Mouse (Mus musculus): ENCODE data around the gene Arsb. TPM values are rescaled to one million over a fixed set of nuclear protein-coding genes. Genes with fewer than 3 reads are reported as not detected.

The Arsb gene
- polyA plus RNA-seq, 1 experiment, result 9.2 TPM

GRCm38 (mm10) chr13:93899378-93900256 lies 128.2 kb downstream of the Arsb start:
- Histone ChIP-seq H3K27me3 (ENCODE audit: control insufficient read depth, insufficient read depth, insufficient read length) (no peaks in the 10 kb centered on the region), H3K4me3 (ENCODE audit: insufficient read depth, poor library complexity, severe bottlenecking) (no peak overlapping the region), H3K79me2 (ENCODE audit: control insufficient read depth, insufficient read depth) (no peaks in the 10 kb centered on the region), H3K36me3 (ENCODE audit: control insufficient read depth, insufficient read depth) (no peaks in the 10 kb centered on the region), H3K79me3 (ENCODE audit: low read depth) (no peaks in the 10 kb centered on the region), H3ac (ENCODE audit: control insufficient read depth, insufficient read length, low read depth) (no peak overlapping the region)
- no peak for TF ChIP-seq USF1 (IDR thresholded peaks at IDR 0.05; ENCODE audit: low read depth)
- no peak for TF ChIP-seq MAX (IDR thresholded peaks at IDR 0.05)
- TF ChIP-seq FOSL1 (IDR thresholded peaks at IDR 0.05; ENCODE audit: insufficient read depth, low read length, poor library complexity, severe bottlenecking), result no peak
- no peak for TF ChIP-seq MYOG (IDR thresholded peaks at IDR 0.05; ENCODE audit: control insufficient read depth, extremely low read depth, insufficient read length)
- TF ChIP-seq CTCF (IDR thresholded peaks at IDR 0.05; ENCODE audit: control insufficient read depth, insufficient read depth, insufficient read length), result no peak
- no peak for TF ChIP-seq MYOD1 (IDR thresholded peaks at IDR 0.05; ENCODE audit: control insufficient read depth, insufficient read length, low read depth)
- TF ChIP-seq CEBPB (IDR thresholded peaks at IDR 0.05; ENCODE audit: low read depth), result no peak

DNA sequence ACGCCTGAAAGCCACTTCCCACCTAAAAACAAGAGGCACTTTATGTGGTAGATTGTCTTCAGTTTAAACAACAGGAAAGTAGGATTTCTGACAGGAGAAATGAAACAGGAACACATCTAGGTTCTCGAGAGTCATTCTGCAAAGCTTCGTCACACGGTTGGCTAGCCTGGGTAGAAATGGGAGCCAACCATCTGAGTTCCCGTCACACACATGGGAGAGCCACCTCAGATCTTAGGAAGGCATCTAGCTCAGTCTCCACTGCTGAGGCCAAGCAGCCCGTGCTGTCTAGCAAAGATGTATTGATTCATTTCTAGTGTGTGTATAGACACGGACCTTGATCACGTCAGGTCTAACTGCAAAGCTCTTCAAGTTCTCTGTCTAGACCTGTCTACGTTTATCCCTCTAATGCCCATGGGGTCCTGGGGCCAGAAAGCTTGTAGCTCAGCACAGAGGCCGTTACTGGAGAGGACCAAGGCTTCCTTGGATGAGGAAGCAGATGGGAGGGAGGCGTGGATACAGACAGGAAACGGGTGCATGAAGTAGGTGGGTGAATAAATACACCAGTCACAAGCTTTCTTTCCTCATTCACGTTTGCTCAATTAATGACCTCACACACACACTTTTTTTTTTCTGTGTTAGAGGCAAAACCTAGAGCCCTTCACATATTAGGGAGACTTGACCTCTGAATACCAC lies 129.7 kb downstream of the Arsb start:
- no peak overlapping the region for H3K4me3 ChIP-seq (ENCODE audit: insufficient read depth, poor library complexity, severe bottlenecking)
- H3K79me2 ChIP-seq (ENCODE audit: control insufficient read depth, insufficient read depth), result no peaks in the 10 kb centered on the region
- TF ChIP-seq MYOG (IDR thresholded peaks at IDR 0.05; ENCODE audit: control insufficient read depth, extremely low read depth, insufficient read length), result no peak
- TF ChIP-seq FOSL1 (IDR thresholded peaks at IDR 0.05; ENCODE audit: insufficient read depth, low read length, poor library complexity, severe bottlenecking), result no peak
- TF ChIP-seq USF1 (IDR thresholded peaks at IDR 0.05; ENCODE audit: low read depth), result no peak
- TF ChIP-seq MYOD1 (IDR thresholded peaks at IDR 0.05; ENCODE audit: control insufficient read depth, insufficient read length, low read depth), result no peak
- TF ChIP-seq MAX (IDR thresholded peaks at IDR 0.05), result no peak
- no peak for TF ChIP-seq CTCF (IDR thresholded peaks at IDR 0.05; ENCODE audit: control insufficient read depth, insufficient read depth, insufficient read length)
- no peak for TF ChIP-seq CEBPB (IDR thresholded peaks at IDR 0.05; ENCODE audit: low read depth)
- no peak overlapping the region for H3ac ChIP-seq (ENCODE audit: control insufficient read depth, insufficient read length, low read depth)
- H3K36me3 ChIP-seq (ENCODE audit: control insufficient read depth, insufficient read depth), result no peaks in the 10 kb centered on the region
- H3K79me3 ChIP-seq (ENCODE audit: low read depth), result no peaks in the 10 kb centered on the region
- no peaks in the 10 kb centered on the region for H3K27me3 ChIP-seq (ENCODE audit: control insufficient read depth, insufficient read depth, insufficient read length)

DNA sequence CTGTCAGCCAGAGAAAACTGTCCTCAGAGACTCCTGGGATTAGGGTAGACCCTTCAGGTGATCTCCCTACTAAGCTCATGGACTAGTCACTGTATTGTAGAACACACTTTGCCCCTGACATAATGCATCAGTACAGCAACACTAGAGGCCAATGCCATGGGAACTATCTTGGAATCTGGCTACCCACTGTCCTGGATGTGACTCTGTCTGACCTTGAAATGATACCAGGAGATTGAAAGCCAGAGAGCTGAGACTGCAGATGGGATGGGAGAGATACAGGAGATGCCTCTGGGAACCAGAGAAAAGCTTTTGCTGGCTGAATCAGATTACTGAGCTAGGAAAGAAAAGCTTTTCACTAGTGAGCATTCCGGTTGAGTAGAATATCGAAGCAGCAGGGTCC lies 130.7 kb downstream of the Arsb start:
- Histone ChIP-seq H3K4me3 (ENCODE audit: insufficient read depth, poor library complexity, severe bottlenecking) (no peak overlapping the region), H3ac (ENCODE audit: control insufficient read depth, insufficient read length, low read depth) (no peak overlapping the region), H3K36me3 (ENCODE audit: control insufficient read depth, insufficient read depth) (no peaks in the 10 kb centered on the region), H3K27me3 (ENCODE audit: control insufficient read depth, insufficient read depth, insufficient read length) (no peaks in the 10 kb centered on the region), H3K79me3 (ENCODE audit: low read depth) (no peaks in the 10 kb centered on the region), H3K79me2 (ENCODE audit: control insufficient read depth, insufficient read depth) (no peaks in the 10 kb centered on the region)
- TF ChIP-seq MYOD1 (IDR thresholded peaks at IDR 0.05; ENCODE audit: control insufficient read depth, insufficient read length, low read depth), result no peak
- TF ChIP-seq USF1 (IDR thresholded peaks at IDR 0.05; ENCODE audit: low read depth), result no peak
- no peak for TF ChIP-seq MYOG (IDR thresholded peaks at IDR 0.05; ENCODE audit: control insufficient read depth, extremely low read depth, insufficient read length)
- TF ChIP-seq FOSL1 (IDR thresholded peaks at IDR 0.05; ENCODE audit: insufficient read depth, low read length, poor library complexity, severe bottlenecking), result no peak
- no peak for TF ChIP-seq CTCF (IDR thresholded peaks at IDR 0.05; ENCODE audit: control insufficient read depth, insufficient read depth, insufficient read length)

DNA sequence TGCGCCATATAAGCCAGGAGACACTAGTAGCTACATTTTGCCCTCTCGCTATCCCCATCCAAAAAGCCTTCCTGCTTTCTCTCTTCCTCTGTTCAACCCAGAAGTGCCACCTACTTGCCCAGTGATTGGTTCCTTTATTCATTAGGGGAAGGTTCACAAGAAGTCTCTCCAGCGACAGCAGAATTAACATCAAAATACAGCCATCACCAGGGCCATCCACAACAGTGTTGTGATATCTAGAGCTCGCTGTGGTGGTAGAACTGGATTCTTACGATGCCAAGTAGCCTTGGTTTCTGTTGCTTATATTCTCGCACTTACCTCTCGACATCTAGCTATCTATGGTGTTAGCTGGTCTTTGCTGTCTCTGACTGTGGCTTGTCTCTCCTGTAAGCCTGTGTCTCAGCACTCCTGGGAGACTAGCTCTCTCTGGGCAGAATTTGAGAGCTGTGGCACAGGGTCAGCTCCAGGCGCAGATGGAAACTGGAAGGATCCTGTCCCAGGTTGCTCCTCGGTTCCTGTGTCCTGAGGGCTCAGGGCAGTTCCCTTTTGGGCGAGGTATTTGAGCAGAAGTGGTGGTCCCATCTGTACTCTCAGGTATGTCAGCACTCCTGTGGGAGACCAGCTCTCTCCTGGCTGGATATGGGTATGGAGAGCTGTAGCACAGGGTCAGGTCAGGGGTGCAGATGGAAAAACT lies 135.3 kb downstream of the Arsb start:
- Histone ChIP-seq H3ac (ENCODE audit: control insufficient read depth, insufficient read length, low read depth) (no peak overlapping the region), H3K4me3 (ENCODE audit: insufficient read depth, poor library complexity, severe bottlenecking) (no peak overlapping the region), H3K36me3 (ENCODE audit: control insufficient read depth, insufficient read depth) (no peaks in the 10 kb centered on the region)

DNA sequence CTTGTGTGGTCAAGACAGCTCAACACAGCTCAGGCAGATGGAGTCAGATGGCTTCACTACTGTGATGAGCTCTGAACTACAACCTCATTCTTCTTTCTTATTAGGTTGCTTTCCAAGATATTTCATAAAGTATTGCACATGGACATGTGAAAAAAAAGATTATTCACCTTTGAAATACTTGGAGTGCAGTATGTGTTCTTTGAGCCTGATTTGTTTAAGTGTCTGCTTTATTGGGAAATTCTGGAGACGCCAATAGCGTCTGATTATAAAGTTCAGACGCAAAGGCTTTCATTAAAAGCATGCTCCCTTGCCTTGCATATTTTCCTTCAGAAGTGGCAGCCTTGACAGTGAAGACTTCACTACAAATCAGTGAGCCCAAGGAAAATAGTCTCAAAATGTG lies 136.5 kb downstream of the Arsb start:
- Histone ChIP-seq H3K36me3 (ENCODE audit: control insufficient read depth, insufficient read depth) (no peaks in the 10 kb centered on the region), H3ac (ENCODE audit: control insufficient read depth, insufficient read length, low read depth) (no peak overlapping the region), H3K79me2 (ENCODE audit: control insufficient read depth, insufficient read depth) (no peaks in the 10 kb centered on the region), H3K79me3 (ENCODE audit: low read depth) (no peaks in the 10 kb centered on the region), H3K27me3 (ENCODE audit: control insufficient read depth, insufficient read depth, insufficient read length) (no peaks in the 10 kb centered on the region), H3K4me3 (ENCODE audit: insufficient read depth, poor library complexity, severe bottlenecking) (no peak overlapping the region)
- TF ChIP-seq MAX (IDR thresholded peaks at IDR 0.05) (no peak), FOSL1 (IDR thresholded peaks at IDR 0.05; ENCODE audit: insufficient read depth, low read length, poor library complexity, severe bottlenecking) (no peak), CEBPB (IDR thresholded peaks at IDR 0.05; ENCODE audit: low read depth) (no peak), CTCF (IDR thresholded peaks at IDR 0.05; ENCODE audit: control insufficient read depth, insufficient read depth, insufficient read length) (no peak)

More for the DNA sequence above, 135.3 kb downstream of the Arsb start:
- Histone ChIP-seq H3K27me3 (ENCODE audit: control insufficient read depth, insufficient read depth, insufficient read length) (no peaks in the 10 kb centered on the region), H3K79me3 (ENCODE audit: low read depth) (no peaks in the 10 kb centered on the region), H3K79me2 (ENCODE audit: control insufficient read depth, insufficient read depth) (no peaks in the 10 kb centered on the region)
- TF ChIP-seq USF1 (IDR thresholded peaks at IDR 0.05; ENCODE audit: low read depth) (no peak), CTCF (IDR thresholded peaks at IDR 0.05; ENCODE audit: control insufficient read depth, insufficient read depth, insufficient read length) (no peak), MAX (IDR thresholded peaks at IDR 0.05) (no peak), MYOG (IDR thresholded peaks at IDR 0.05; ENCODE audit: control insufficient read depth, extremely low read depth, insufficient read length) (no peak), MYOD1 (IDR thresholded peaks at IDR 0.05; ENCODE audit: control insufficient read depth, insufficient read length, low read depth) (no peak), CEBPB (IDR thresholded peaks at IDR 0.05; ENCODE audit: low read depth) (no peak), FOSL1 (IDR thresholded peaks at IDR 0.05; ENCODE audit: insufficient read depth, low read length, poor library complexity, severe bottlenecking) (no peak)
